Mouse (Mus musculus): ENCODE measurements at regions not wholly inside any gene's neighbourhood (a gene's known extent, or its start where the extent isn't known, plus 50 kb on each side); places are given as distances from the start of the nearest gene placed in this dataset.

DNA sequence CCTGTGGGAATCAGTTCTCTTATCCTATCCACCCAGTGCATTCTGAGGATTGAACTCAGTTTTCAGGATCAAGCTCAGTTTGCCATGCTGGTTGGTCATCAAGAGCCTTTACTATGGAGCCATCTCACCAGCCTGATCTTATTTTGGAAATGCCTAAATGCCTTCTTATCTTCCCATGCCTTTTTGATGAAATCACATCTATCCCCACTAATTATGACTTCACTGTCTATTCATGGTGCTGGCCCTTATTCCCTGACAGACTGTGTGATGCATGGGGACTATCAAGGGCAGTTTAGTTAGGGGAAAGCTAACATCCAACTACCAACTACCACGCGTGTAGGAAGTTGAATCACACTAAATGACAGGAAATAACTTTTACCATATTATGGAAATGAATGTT is 238.9 kb upstream of the Tprg start:
- TF ChIP-seq CTCF (IDR thresholded peaks at IDR 0.05; ENCODE audit: borderline replicate concordance, extremely low read depth, insufficient read depth, insufficient read length): no peak
- TF ChIP-seq POLR2A (IDR thresholded peaks at IDR 0.05; ENCODE audit: borderline replicate concordance, extremely low read depth, insufficient read depth, insufficient read length, poor library complexity, severe bottlenecking): no peak
